Mouse (Mus musculus) midbrain, embryonic 11.5 days (tissue): Measurements from ENCODE around the gene Tcp11l2. TPM values are rescaled to one million over a fixed set of nuclear protein-coding genes. Genes with fewer than 3 reads are reported as not detected.
A peak's percentile ranks its signal among the peaks of the same experiment; 100 is the strongest.

Experiments
- ATAC-seq: fragments of 200-750 bp; cut with Nextera tagmentation; 2 replicates; pipeline ENCODE4 v1.8.0; 2017; ENCODE audit warnings: moderate TSS enrichment, moderate library complexity; ENCODE audit not compliant: low FRiP score
- DNase-seq: peaks from one replicate; pipeline ENCODE4 v3.0.0; 2015; ENCODE audit warnings: low spot score; ENCODE audit errors: missing footprints
- H3K27ac ChIP-seq: fragments of 300-500 bp; sonication (generic); 2 replicates; pipeline ENCODE4 v1.5.1; 2014; ENCODE audit warnings: low read depth, low read length
- H3K27me3 ChIP-seq: fragments of 300-500 bp; sonication (generic); 2 replicates; pipeline ENCODE4 v1.6.1; 2014; ENCODE audit warnings: mild to moderate bottlenecking, low read length, moderate library complexity, mixed read lengths; ENCODE audit not compliant: control insufficient read depth, insufficient read depth
- H3K36me3 ChIP-seq: fragments of 300-500 bp; sonication (generic); 2 replicates; pipeline ENCODE4 v1.6.1; 2014; ENCODE audit warnings: mild to moderate bottlenecking, low read length, moderate library complexity, mixed read lengths; ENCODE audit not compliant: control insufficient read depth, insufficient read depth
- H3K4me1 ChIP-seq: fragments of 300-500 bp; sonication (generic); 2 replicates; pipeline ENCODE4 v1.6.1; 2014; ENCODE audit warnings: low read length; ENCODE audit not compliant: control insufficient read depth, insufficient read depth
- H3K4me2 ChIP-seq: fragments of 300-500 bp; sonication (generic); 2 replicates; pipeline ENCODE4 v1.6.1; 2014; ENCODE audit warnings: mild to moderate bottlenecking, moderate library complexity
- H3K4me3 ChIP-seq: fragments of 300-500 bp; sonication (generic); 2 replicates; pipeline ENCODE4 v1.5.1; 2014; ENCODE audit warnings: low read depth, low read length
- H3K9ac ChIP-seq: fragments of 300-500 bp; sonication (generic); 2 replicates; pipeline ENCODE4 v1.6.1; 2014; ENCODE audit warnings: low read length
- H3K9me3 ChIP-seq: fragments of 300-500 bp; sonication (generic); 2 replicates; pipeline ENCODE4 v1.6.1; 2016; ENCODE audit warnings: low read length; ENCODE audit not compliant: control insufficient read depth
- WGBS: fragments of 180-500 bp; shearing (Covaris S2); extraction: QIAGEN DNeasy Blood & Tissue Kit; methylation state at CpG from one replicate; pipeline ENCODE4 v1.1.7; 2014; 5-methylcytosine and 5-hydroxymethylcytosine counted together
- polyA plus RNA-seq: library from polyadenylated mRNA; unstranded; fragments of >200 nt; fragmentation: Nextera tagmentation; extraction: Ambion mirVana; gene quantifications from 2 replicates; pipeline ENCODE4 v1.2.1, GENCODE M21; 2014

Tcp11l2 gene
- polyA plus RNA-seq, 1 experiment from 2014 or later, result 9.4 TPM

GRCm38 (mm10) chr10:84648911-84649310 lies 72.5 kb downstream of the Tcp11l2 start:
- H3K27ac ChIP-seq, result no peak overlapping the region
- no peaks in the 10 kb centered on the region for H3K9me3 ChIP-seq
- H3K4me3 ChIP-seq, result no peak overlapping the region
- 82% methylated on average over 4 of the region's 4 CpGs for WGBS
- no peak for ATAC-seq
- no peaks in the 10 kb centered on the region for H3K4me1 ChIP-seq
- no peak overlapping the region for H3K9ac ChIP-seq
- H3K4me2 ChIP-seq, result no peak overlapping the region
- H3K27me3 ChIP-seq, result no peaks in the 10 kb centered on the region
- H3K36me3 ChIP-seq, result 0 out of 2 replicates have a peak, but pooled peaks cover 3% of the 10 kb centered on the region
- no peak for DNase-seq

- 77% methylated on average over 4 of the region's 4 CpGs for WGBS
- H3K36me3 ChIP-seq, result 0 out of 2 replicates have a peak, but pooled peaks cover 3% of the 10 kb centered on the region
- H3K4me3 ChIP-seq, result no peak overlapping the region
- no peaks in the 10 kb centered on the region for H3K27me3 ChIP-seq
- H3K4me1 ChIP-seq, result peaks cover 20% of the 10 kb centered on the region
- no peak overlapping the region for H3K9ac ChIP-seq
- no peaks in the 10 kb centered on the region for H3K9me3 ChIP-seq
- no peak overlapping the region for H3K27ac ChIP-seq
- no peak overlapping the region for H3K4me2 ChIP-seq
- DNase-seq, result peak; percentile 56
- no peak for ATAC-seq
These were observed 77.6 kb downstream of the Tcp11l2 start for GRCm38 (mm10) chr10:84654029-84654428.

- H3K4me3 ChIP-seq, result no peak overlapping the region
- no peak overlapping the region for H3K27ac ChIP-seq
- 92% methylated on average over 4 of the region's 4 CpGs for WGBS
- H3K36me3 ChIP-seq, result 0 out of 2 replicates have a peak, but pooled peaks cover 3% of the 10 kb centered on the region
- H3K9ac ChIP-seq, result no peak overlapping the region
- H3K9me3 ChIP-seq, result no peaks in the 10 kb centered on the region
- H3K4me1 ChIP-seq, result peaks cover 23% of the 10 kb centered on the region
- no peak overlapping the region for H3K4me2 ChIP-seq
- DNase-seq, result peak; percentile 65
- no peaks in the 10 kb centered on the region for H3K27me3 ChIP-seq
- ATAC-seq, result no peak
These were observed 78.3 kb downstream of the Tcp11l2 start for GRCm38 (mm10) chr10:84654731-84655130.

GRCm38 (mm10) chr10:84656618-84657017 lies 80.2 kb downstream of the Tcp11l2 start:
- H3K4me2 ChIP-seq, result no peak overlapping the region
- no peak for ATAC-seq
- H3K9ac ChIP-seq, result no peak overlapping the region
- no peak overlapping the region for H3K27ac ChIP-seq
- peaks cover 23% of the 10 kb centered on the region for H3K4me1 ChIP-seq
- DNase-seq, result peak; percentile 69
- 0 out of 2 replicates have a peak, but pooled peaks cover 5% of the 10 kb centered on the region for H3K36me3 ChIP-seq
- H3K4me3 ChIP-seq, result no peak overlapping the region
- H3K9me3 ChIP-seq, result no peaks in the 10 kb centered on the region
- H3K27me3 ChIP-seq, result no peaks in the 10 kb centered on the region
- WGBS, result 80% methylated on average over 4 of the region's 4 CpGs

GRCm38 (mm10) chr10:84657437-84658087 lies 81.1 kb downstream of the Tcp11l2 start:
- Histone ChIP-seq H3K27ac (peak overlapping the region; percentile 20), H3K9ac (no peak overlapping the region), H3K4me2 (no peak overlapping the region), H3K9me3 (no peaks in the 10 kb centered on the region), H3K36me3 (0 out of 2 replicates have a peak, but pooled peaks cover 5% of the 10 kb centered on the region), H3K27me3 (no peaks in the 10 kb centered on the region), H3K4me3 (no peak overlapping the region), H3K4me1 (peaks cover 23% of the 10 kb centered on the region)
- ATAC-seq (no peak), DNase-seq (peak; percentile 91)
- WGBS, result 22% methylated on average over 6 of the region's 6 CpGs

- Histone ChIP-seq H3K4me2 (no peak overlapping the region), H3K27ac (peak overlapping the region; percentile 16; the same call in 1 of the 2 replicates), H3K4me1 (peaks cover 23% of the 10 kb centered on the region), H3K9me3 (no peaks in the 10 kb centered on the region), H3K36me3 (0 out of 2 replicates have a peak, but pooled peaks cover 2% of the 10 kb centered on the region), H3K9ac (peak overlapping the region; percentile 9; the same call in 1 of the 2 replicates), H3K4me3 (no peak overlapping the region), H3K27me3 (no peaks in the 10 kb centered on the region)
- no peak for ATAC-seq
- DNase-seq, result peak; percentile 89
- 31% methylated on average over 18 of the region's 18 CpGs for WGBS
These were observed 81.8 kb downstream of the Tcp11l2 start for GRCm38 (mm10) chr10:84658088-84658848.

- H3K4me3 ChIP-seq, result no peak overlapping the region
- DNase-seq (peak; percentile 79), ATAC-seq (no peak)
- H3K36me3 ChIP-seq, result 0 out of 2 replicates have a peak, but pooled peaks cover 2% of the 10 kb centered on the region
- H3K9ac ChIP-seq, result no peak overlapping the region
- H3K9me3 ChIP-seq, result no peaks in the 10 kb centered on the region
- no peaks in the 10 kb centered on the region for H3K27me3 ChIP-seq
- no peak overlapping the region for H3K27ac ChIP-seq
- H3K4me1 ChIP-seq, result peaks cover 23% of the 10 kb centered on the region
- 91% methylated on average over 3 of the region's 3 CpGs for WGBS
- no peak overlapping the region for H3K4me2 ChIP-seq
These were observed 82.9 kb downstream of the Tcp11l2 start for GRCm38 (mm10) chr10:84659281-84659680.

- H3K27ac ChIP-seq, result no peak overlapping the region
- H3K4me3 ChIP-seq, result no peak overlapping the region
- H3K27me3 ChIP-seq, result no peaks in the 10 kb centered on the region
- H3K9me3 ChIP-seq, result no peaks in the 10 kb centered on the region
- H3K36me3 ChIP-seq, result 0 out of 2 replicates have a peak, but pooled peaks cover 2% of the 10 kb centered on the region
- ATAC-seq (no peak), DNase-seq (peak; percentile 83)
- peaks cover 20% of the 10 kb centered on the region for H3K4me1 ChIP-seq
- H3K4me2 ChIP-seq, result no peak overlapping the region
- 96% methylated on average over 6 of the region's 6 CpGs for WGBS
- no peak overlapping the region for H3K9ac ChIP-seq
These were observed 85.7 kb downstream of the Tcp11l2 start for GRCm38 (mm10) chr10:84662138-84662537.
